Mouse (Mus musculus): Measurements from ENCODE around the gene Siah3.
A peak's percentile ranks its signal among the peaks of the same experiment; 100 is the strongest.

Gene Siah3

GRCm38 (mm10) chr14:75455743-75456421, at the start of gene Siah3:
TSS of gene Siah3 (plus strand) at chr14:75455982.
- peak; percentile 15 for DNase-seq

- DNase-seq, result no peak
These were observed 46.0 kb upstream of the Siah3 start for GRCm38 (mm10) chr14:75409772-75410171.

GRCm38 (mm10) chr14:75410392-75410791, 45.4 kb upstream of the Siah3 start:
- DNase-seq, result no peak

- DNase-seq, result no peak
These were observed 37.1 kb upstream of the Siah3 start for GRCm38 (mm10) chr14:75418721-75419120.

GRCm38 (mm10) chr14:75419876-75420275, 35.9 kb upstream of the Siah3 start:
- DNase-seq, result no peak

- peak; percentile 17 for DNase-seq
These were observed 35.0 kb upstream of the Siah3 start for GRCm38 (mm10) chr14:75420811-75421210.

GRCm38 (mm10) chr14:75431173-75431786, 24.5 kb upstream of the Siah3 start:
- no peak for DNase-seq

GRCm38 (mm10) chr14:75432850-75433249, 22.9 kb upstream of the Siah3 start:
- peak; percentile 1 for DNase-seq

GRCm38 (mm10) chr14:75434576-75434975, 21.2 kb upstream of the Siah3 start:
- DNase-seq, result peak; percentile 1

GRCm38 (mm10) chr14:75444486-75445105, 11.2 kb upstream of the Siah3 start:
- DNase-seq, result peak; percentile 54

- peak; percentile 93 for DNase-seq
These were observed 10.4 kb upstream of the Siah3 start for GRCm38 (mm10) chr14:75445281-75445947.

- DNase-seq, result no peak
These were observed 9.9 kb upstream of the Siah3 start for GRCm38 (mm10) chr14:75445948-75446281.

GRCm38 (mm10) chr14:75446314-75446713, 9.5 kb upstream of the Siah3 start:
- DNase-seq, result peak; percentile 18

- no peak for DNase-seq
These were observed 1.9 kb upstream of the Siah3 start for GRCm38 (mm10) chr14:75453906-75454305.

- DNase-seq, result no peak
These were observed 1.1 kb upstream of the Siah3 start for GRCm38 (mm10) chr14:75454716-75455115.

- DNase-seq, result no peak
These were observed 430 bp upstream of the Siah3 start for GRCm38 (mm10) chr14:75455361-75455742.

- peak; percentile 35 for DNase-seq
These were observed 873 bp downstream of the Siah3 start for GRCm38 (mm10) chr14:75456489-75457220.

- no peak for DNase-seq
These were observed 1.4 kb downstream of the Siah3 start for GRCm38 (mm10) chr14:75457221-75457600.

GRCm38 (mm10) chr14:75459431-75459830, 3.6 kb downstream of the Siah3 start:
- DNase-seq, result no peak

- no peak for DNase-seq
These were observed 4.2 kb downstream of the Siah3 start for GRCm38 (mm10) chr14:75459991-75460390.

- DNase-seq, result peak; percentile 14
These were observed 4.7 kb downstream of the Siah3 start for GRCm38 (mm10) chr14:75460436-75460835.

GRCm38 (mm10) chr14:75461770-75462169, 6.0 kb downstream of the Siah3 start:
- DNase-seq, result no peak

GRCm38 (mm10) chr14:75463171-75463570, 7.4 kb downstream of the Siah3 start:
- DNase-seq, result no peak

Measured in thymus, postnatal 14 days (tissue).